Mouse (Mus musculus) CH12.LX (cell line): ENCODE results near the gene Cops3.
A peak's percentile ranks its signal among the peaks of the same experiment; 100 is the strongest.

Source experiments
- CTCF ChIP-seq, 2 experiments: IDR thresholded peaks in 1 of 2; conservative IDR thresholded peaks in 1 of 2; 2 replicates each; pipeline ENCODE4 v1.5.1; 2011 to 2012; ENCODE audit warnings: low read depth in 2 of 2, low read length in 2 of 2, improper control_type of control experiment in 1 of 2, inconsistent platforms in 1 of 2, mild to moderate bottlenecking in 1 of 2, moderate library complexity in 1 of 2
- E2F4 ChIP-seq: IDR thresholded peaks from 2 replicates; pipeline ENCODE4 v1.6.1; 2011; ENCODE audit warnings: low read depth, low read length, improper control_type of control experiment; ENCODE audit not compliant: insufficient replicate concordance
- IRF4 ChIP-seq: IDR thresholded peaks from 2 replicates; pipeline ENCODE4 v1.6.1; 2014; ENCODE audit warnings: low read depth, mild to moderate bottlenecking, inconsistent platforms, low read length, improper control_type of control experiment
- MAX ChIP-seq: IDR thresholded peaks from 2 replicates; pipeline ENCODE4 v1.6.1; 2011; ENCODE audit warnings: low read length, improper control_type of control experiment
- TBP ChIP-seq: conservative IDR thresholded peaks from 2 replicates; pipeline ENCODE4 v1.6.1; 2011; ENCODE audit warnings: low read depth, low read length, improper control_type of control experiment
- TCF12 ChIP-seq: IDR thresholded peaks from 2 replicates; pipeline ENCODE4 v1.6.1; 2014; ENCODE audit warnings: low read depth, mild to moderate bottlenecking, inconsistent platforms, low read length, improper control_type of control experiment

DNA sequence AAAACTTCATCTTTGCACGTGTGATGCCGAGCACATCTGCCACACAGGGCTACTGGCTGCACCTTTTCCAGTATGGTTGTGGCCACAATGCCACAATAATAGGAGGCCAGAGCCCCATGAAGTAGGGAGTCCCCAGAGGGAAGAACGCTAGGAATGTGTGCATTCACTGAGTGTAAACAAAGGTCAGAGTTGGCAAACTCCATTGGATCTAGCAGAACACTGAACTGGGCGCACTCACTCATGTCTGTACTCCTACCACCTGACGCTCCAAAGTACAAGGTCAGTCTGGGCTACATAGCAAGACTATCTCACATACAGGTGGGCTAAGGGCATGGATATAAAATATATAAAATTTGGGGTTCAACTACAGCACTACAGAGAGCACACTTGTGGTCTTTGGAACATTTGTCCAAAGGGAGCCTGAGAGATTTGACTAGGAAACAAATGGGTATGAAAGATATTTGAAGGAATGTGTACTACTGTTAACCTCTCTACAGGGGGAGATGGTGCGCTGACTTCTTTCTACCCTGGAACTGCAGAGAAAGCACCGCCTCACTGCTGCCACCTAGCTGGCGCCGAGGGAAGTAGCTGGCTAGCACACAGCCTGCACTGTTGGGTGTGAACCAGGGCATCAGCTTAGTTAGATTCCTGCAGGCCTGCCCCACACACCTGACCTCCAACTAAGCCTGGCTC, 61.3 kb downstream of the Cops3 start:
- TF ChIP-seq TBP: no peak
- TF ChIP-seq TCF12: no peak
- TF ChIP-seq MAX: no peak
- TF ChIP-seq E2F4: no peak
- TF ChIP-seq CTCF (conservative IDR thresholded peaks at IDR 0.05 in 1 of 2, IDR thresholded peaks at IDR 0.05 in 1 of 2; ENCODE audit: low read depth in 2 of 2, low read length in 2 of 2): peak; percentile 99 to 100
- TF ChIP-seq IRF4: no peak
